Mouse (Mus musculus) brain, embryonic 14.5 days (tissue): ENCODE results near the gene Ostm1. TPM values are rescaled to one million over a fixed set of nuclear protein-coding genes. Genes with fewer than 3 reads are reported as not detected.

Experiments
- DNase-seq: peaks from one replicate; pipeline ENCODE4 v3.0.0-alpha.2; 2011; ENCODE audit warnings: low read depth
- CTCF ChIP-seq: fragments of 200-500 bp; IDR thresholded peaks from 2 replicates; pipeline ENCODE4 v1.5.1; 2012; ENCODE audit warnings: inconsistent platforms, mild to moderate bottlenecking, moderate library complexity, borderline replicate concordance; ENCODE audit not compliant: insufficient read depth, insufficient read length; ENCODE audit errors: extremely low read depth
- POLR2A ChIP-seq: fragments of 200-500 bp; IDR thresholded peaks from 2 replicates; pipeline ENCODE4 v1.6.1; 2012; ENCODE audit warnings: mild to moderate bottlenecking, inconsistent platforms, borderline replicate concordance; ENCODE audit not compliant: poor library complexity, insufficient read depth, insufficient read length, severe bottlenecking; ENCODE audit errors: extremely low read depth
- polyA plus RNA-seq: library from polyadenylated mRNA; depleted of rRNA; stranded (reverse); fragments of >200 nt; gene quantifications from 2 replicates; pipeline ENCODE4 v1.2.3, GENCODE M21; 2012; rRNA removed

Ostm1 gene
- polyA plus RNA-seq = 29.2 and 37.4 TPM in 2 replicates

DNA sequence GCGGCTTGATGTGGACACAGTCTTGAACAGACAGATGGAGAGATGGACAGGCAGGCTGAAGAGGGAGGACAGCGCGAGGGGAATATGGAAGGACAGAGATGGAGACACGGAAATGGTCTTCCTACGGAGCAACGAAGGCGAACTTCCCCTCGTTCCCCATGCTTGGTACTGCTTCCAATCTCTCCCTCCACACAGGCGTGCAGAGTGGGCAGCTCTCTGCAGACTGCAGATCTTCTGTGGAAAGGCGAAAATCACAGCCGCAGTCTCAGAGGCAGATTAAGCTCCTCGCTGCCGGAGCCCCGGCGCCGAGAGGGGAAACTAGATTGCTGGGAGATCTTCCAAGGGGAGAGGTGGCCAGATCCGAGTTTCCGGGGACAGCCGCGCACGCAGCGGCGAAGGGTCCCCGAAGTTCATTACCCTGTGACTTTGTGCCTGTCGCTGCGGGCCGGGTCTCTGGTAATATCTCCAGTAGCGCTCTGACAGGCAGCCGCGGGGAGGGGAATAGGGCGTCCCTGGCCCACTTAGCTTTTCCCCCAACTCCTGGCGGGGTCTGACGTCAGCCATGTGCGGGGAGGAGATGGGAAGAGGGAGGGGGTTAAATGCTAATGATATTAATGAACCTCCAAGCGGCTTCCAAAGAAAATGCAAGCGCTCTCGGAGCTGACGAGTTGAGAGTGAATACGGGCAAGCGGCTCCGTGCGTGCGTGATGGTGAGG lies at the start of gene Ostm1, which contains the start of gene Nr2e1:
Ostm1 (plus strand) TSS at position 666 of the 716 bp plus-strand sequence.
Nr2e1 (minus strand) TSS at position 476 of the 716 bp plus-strand sequence.
- DNase-seq = peak; percentile 97

DNA sequence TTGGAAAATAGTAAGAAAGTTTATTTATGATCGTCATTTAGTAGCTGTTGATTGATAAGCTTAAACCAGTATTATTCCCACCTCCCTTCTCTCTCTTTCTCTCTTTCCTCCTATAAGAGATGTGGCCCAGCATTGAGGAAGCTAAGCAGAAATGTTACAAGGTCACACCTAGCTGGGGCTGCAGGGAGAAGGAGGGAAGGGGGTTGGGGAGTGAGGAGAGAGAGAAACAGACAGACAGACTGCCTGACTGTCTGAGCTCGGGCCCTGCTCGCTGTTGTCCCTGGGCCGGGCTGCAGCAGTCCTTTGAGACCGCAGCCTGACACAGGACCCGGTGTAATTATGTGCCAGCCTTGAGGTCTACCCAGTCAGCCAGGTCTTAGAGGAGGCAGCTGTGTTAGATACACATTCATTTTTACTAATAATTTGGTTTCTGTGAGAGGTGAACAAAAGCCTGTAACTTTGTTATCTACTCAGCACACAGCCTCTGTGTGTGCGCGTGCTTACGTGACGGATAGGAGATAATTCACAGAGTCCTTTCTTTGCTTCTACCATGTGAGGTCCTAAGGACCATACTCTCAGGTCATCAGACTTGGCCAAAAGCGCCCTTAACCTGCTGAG lies 49.7 kb upstream of the Ostm1 start:
- no peak for DNase-seq
- TF ChIP-seq POLR2A = no peak
- no peak for TF ChIP-seq CTCF

More for the DNA sequence above, at the start of gene Ostm1, which contains the start of gene Nr2e1:
- TF ChIP-seq CTCF (peak; percentile 13; the same call in 1 of the 2 replicates), POLR2A (peak; percentile 18; the same call in 1 of the 2 replicates)

GRCm38 (mm10) chr10:42537571-42538316 lies 45.9 kb upstream of the Ostm1 start:
- DNase-seq = no peak
- TF ChIP-seq CTCF (no peak), POLR2A (no peak)

GRCm38 (mm10) chr10:42545707-42546503 lies 37.7 kb upstream of the Ostm1 start:
- TF ChIP-seq CTCF (no peak), POLR2A (no peak)
- no peak for DNase-seq

GRCm38 (mm10) chr10:42546507-42546906 lies 37.1 kb upstream of the Ostm1 start:
- no peak for DNase-seq

DNA sequence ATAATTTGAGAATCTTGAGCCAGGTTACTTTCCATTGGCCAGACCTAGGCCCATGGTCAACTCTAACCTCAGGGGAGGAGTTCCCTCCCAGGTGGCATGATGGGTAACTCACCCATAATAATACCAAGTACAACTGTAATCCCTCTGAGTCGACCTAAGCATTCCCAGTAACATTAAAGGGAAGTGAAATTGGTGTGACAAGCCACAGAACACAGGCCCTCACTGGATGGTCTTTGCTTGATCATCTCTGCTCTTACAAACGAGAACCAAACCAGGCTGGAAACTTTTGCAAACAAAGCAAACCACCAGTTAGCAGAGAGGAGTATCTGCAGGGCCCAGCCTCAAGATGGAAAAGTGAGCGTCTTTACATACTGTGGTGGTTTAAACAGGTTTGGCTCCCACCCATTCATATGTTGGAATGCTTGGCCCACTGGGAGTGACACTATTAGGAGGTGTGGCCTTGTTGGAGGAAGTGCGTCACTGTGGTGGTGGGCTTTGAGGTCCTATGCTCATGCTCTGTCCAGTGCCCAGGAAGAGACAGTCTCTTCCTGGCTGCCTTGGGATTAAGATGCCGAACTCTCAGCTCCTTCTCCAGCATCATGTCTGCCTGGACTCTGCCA lies 23.9 kb upstream of the Ostm1 start:
- TF ChIP-seq CTCF (no peak), POLR2A (no peak)
- no peak for DNase-seq

More at GRCm38 (mm10) chr10:42546507-42546906, 37.1 kb upstream of the Ostm1 start:
- TF ChIP-seq POLR2A (no peak), CTCF (no peak)

DNA sequence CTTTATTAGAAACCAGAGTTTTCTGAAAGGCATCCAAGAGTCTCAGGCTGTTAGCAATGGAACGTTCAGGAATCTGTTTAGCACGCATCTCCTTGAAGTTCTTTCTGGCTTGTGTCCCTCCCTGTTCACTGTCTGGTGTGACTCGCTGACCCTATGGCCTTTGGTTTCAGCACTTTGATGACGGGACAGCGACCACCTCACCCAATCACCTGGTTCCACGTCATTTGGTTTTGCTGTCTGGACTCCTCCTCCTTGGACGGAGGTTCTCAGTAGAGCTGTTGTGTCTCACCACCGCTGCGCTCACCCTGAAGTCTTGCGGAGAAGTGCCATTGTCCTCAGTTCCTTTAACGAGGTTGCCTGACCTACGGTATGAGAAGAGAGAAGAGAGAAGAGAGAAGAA lies 21.4 kb upstream of the Ostm1 start:
- no peak for DNase-seq
- TF ChIP-seq POLR2A (no peak), CTCF (no peak)

DNA sequence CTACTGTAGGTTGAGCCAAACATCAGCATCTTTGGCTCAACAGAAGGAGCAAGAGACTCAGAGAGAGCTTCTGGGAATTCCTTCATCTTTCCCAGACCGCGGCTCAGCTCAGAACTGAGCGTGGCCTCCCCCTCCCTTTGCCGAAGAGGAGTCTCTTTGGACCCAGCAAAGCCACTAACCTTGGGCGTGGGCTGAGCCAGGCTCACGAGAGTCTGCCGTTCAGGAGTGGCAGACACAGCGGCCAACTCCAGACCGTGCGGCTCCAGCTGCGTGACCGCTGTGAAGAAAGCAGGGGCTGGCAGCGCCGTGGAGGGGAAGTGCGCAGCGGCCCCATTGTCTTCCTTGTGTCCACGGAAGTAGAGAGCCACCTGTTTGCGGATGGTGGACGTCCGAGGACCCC lies 11.1 kb upstream of the Ostm1 start:
- TF ChIP-seq CTCF (no peak), POLR2A (no peak)
- no peak for DNase-seq

- no peak for DNase-seq
- TF ChIP-seq POLR2A = no peak
- TF ChIP-seq CTCF = no peak
These were observed 10.7 kb upstream of the Ostm1 start for GRCm38 (mm10) chr10:42572971-42573370.

GRCm38 (mm10) chr10:42574639-42575038 lies 9.0 kb upstream of the Ostm1 start:
- DNase-seq = no peak
- TF ChIP-seq CTCF (no peak), POLR2A (no peak)
